Mouse (Mus musculus): Measurements from ENCODE around the gene Snx29. TPM values are rescaled to one million over a fixed set of nuclear protein-coding genes. Genes with fewer than 3 reads are reported as not detected.
"Not testable (repeated sequence)": the region's sequence is repeated elsewhere in the genome, so short reads cannot be mapped to it uniquely, and the experiment has no call there.

The Snx29 gene
- total and polyA plus RNA-seq, 2 experiments from 2014 or later = 8.2 to 18.7 TPM

- not testable (repeated sequence) for H3K4me3 ChIP-seq (ENCODE audit: low read length); H3K27ac ChIP-seq; H3K27me3 ChIP-seq (ENCODE audit: insufficient read depth, low read length); H3K4me2 ChIP-seq (ENCODE audit: low read depth, low read length); H3K9me3 ChIP-seq (ENCODE audit: low read length); ATAC-seq; H3K36me3 ChIP-seq (ENCODE audit: insufficient read depth, low read length); H3K9ac ChIP-seq (replicated peaks; ENCODE audit: low read length); H3K4me1 ChIP-seq (ENCODE audit: insufficient read depth, low read length)
- DNase-seq (ENCODE audit: low spot score) = peak; percentile 7
- 47% methylated on average over 1 of the region's 1 CpGs for WGBS
- TF ChIP-seq CTCF (IDR thresholded peaks at IDR 0.05; ENCODE audit: low read depth) = peak; percentile 34
Measured at GRCm38 (mm10) chr16:11297700-11298099, 25.0 kb upstream of the Snx29 start.

- no peak overlapping the region for H3K4me3 ChIP-seq (ENCODE audit: low read length)
- no peaks in the 10 kb centered on the region for H3K4me1 ChIP-seq (ENCODE audit: insufficient read depth, low read length)
- H3K9me3 ChIP-seq (ENCODE audit: low read length) = no peaks in the 10 kb centered on the region
- no peak overlapping the region for H3K4me2 ChIP-seq (ENCODE audit: low read depth, low read length)
- DNase-seq (ENCODE audit: low spot score) (no peak), ATAC-seq (no peak)
- no peaks in the 10 kb centered on the region for H3K27me3 ChIP-seq (ENCODE audit: insufficient read depth, low read length)
- no peak overlapping the region for H3K27ac ChIP-seq
- no peak for TF ChIP-seq CTCF (IDR thresholded peaks at IDR 0.05; ENCODE audit: low read depth)
- no peak overlapping the region for H3K9ac ChIP-seq (replicated peaks; ENCODE audit: low read length)
- no peaks in the 10 kb centered on the region for H3K36me3 ChIP-seq (ENCODE audit: insufficient read depth, low read length)
Measured at GRCm38 (mm10) chr16:11303741-11304140, 19.0 kb upstream of the Snx29 start.

- Histone ChIP-seq H3K27me3 (ENCODE audit: insufficient read depth, low read length) (no peaks in the 10 kb centered on the region), H3K4me3 (ENCODE audit: low read length) (no peak overlapping the region), H3K9me3 (ENCODE audit: low read length) (no peaks in the 10 kb centered on the region), H3K4me2 (ENCODE audit: low read depth, low read length) (no peak overlapping the region), H3K27ac (no peak overlapping the region), H3K36me3 (ENCODE audit: insufficient read depth, low read length) (no peaks in the 10 kb centered on the region), H3K4me1 (ENCODE audit: insufficient read depth, low read length) (no peaks in the 10 kb centered on the region), H3K9ac (replicated peaks; ENCODE audit: low read length) (no peak overlapping the region)
- 84% methylated on average over 2 of the region's 2 CpGs for WGBS
- ATAC-seq (no peak), DNase-seq (ENCODE audit: low spot score) (no peak)
- no peak for TF ChIP-seq CTCF (IDR thresholded peaks at IDR 0.05; ENCODE audit: low read depth)
Measured at GRCm38 (mm10) chr16:11305531-11305930, 17.2 kb upstream of the Snx29 start.

- Histone ChIP-seq H3K36me3 (ENCODE audit: insufficient read depth, low read length) (no peaks in the 10 kb centered on the region), H3K9me3 (ENCODE audit: low read length) (no peaks in the 10 kb centered on the region), H3K9ac (replicated peaks; ENCODE audit: low read length) (no peak within 1 kb of the TSS), H3K27me3 (ENCODE audit: insufficient read depth, low read length) (no peaks in the 10 kb centered on the region), H3K4me3 (ENCODE audit: low read length) (no peak within 1 kb of the TSS), H3K27ac (no peak within 1 kb of the TSS), H3K4me2 (ENCODE audit: low read depth, low read length) (no peak within 1 kb of the TSS), H3K4me1 (ENCODE audit: insufficient read depth, low read length) (no peaks in the 10 kb centered on the region)
- no peak for TF ChIP-seq CTCF (IDR thresholded peaks at IDR 0.05; ENCODE audit: low read depth)
- ATAC-seq (no peak), DNase-seq (ENCODE audit: low spot score) (no peak)
- 75% methylated on average over 7 of the region's 7 CpGs for WGBS
Measured at GRCm38 (mm10) chr16:11313512-11313911, 9.2 kb upstream of the Snx29 start, which contains the start of gene Tnfrsf17. Gene Tnfrsf17 (plus strand): TSS chr16:11313812.

GRCm38 (mm10) chr16:11315786-11316320, 6.9 kb upstream of the Snx29 start:
- TF ChIP-seq CTCF (IDR thresholded peaks at IDR 0.05; ENCODE audit: low read depth) = no peak
- Histone ChIP-seq H3K9ac (replicated peaks; ENCODE audit: low read length) (no peak overlapping the region), H3K9me3 (ENCODE audit: low read length) (no peaks in the 10 kb centered on the region), H3K4me3 (ENCODE audit: low read length) (no peak overlapping the region), H3K36me3 (ENCODE audit: insufficient read depth, low read length) (no peaks in the 10 kb centered on the region), H3K4me1 (ENCODE audit: insufficient read depth, low read length) (no peaks in the 10 kb centered on the region), H3K27me3 (ENCODE audit: insufficient read depth, low read length) (no peaks in the 10 kb centered on the region), H3K4me2 (ENCODE audit: low read depth, low read length) (no peak overlapping the region), H3K27ac (no peak overlapping the region)
- DNase-seq (ENCODE audit: low spot score) (no peak), ATAC-seq (no peak)
- WGBS = 80% methylated on average over 5 of the region's 5 CpGs

- 73% methylated on average over 5 of the region's 5 CpGs for WGBS
- ATAC-seq = no peak
Measured at GRCm38 (mm10) chr16:11316748-11317147, 6.0 kb upstream of the Snx29 start.

GRCm38 (mm10) chr16:11317324-11317723, 5.4 kb upstream of the Snx29 start:
- Histone ChIP-seq H3K36me3 (ENCODE audit: insufficient read depth, low read length) (no peaks in the 10 kb centered on the region), H3K9me3 (ENCODE audit: low read length) (no peaks in the 10 kb centered on the region), H3K4me1 (ENCODE audit: insufficient read depth, low read length) (peaks cover 1% of the 10 kb centered on the region), H3K9ac (replicated peaks; ENCODE audit: low read length) (no peak overlapping the region), H3K27ac (no peak overlapping the region), H3K4me2 (ENCODE audit: low read depth, low read length) (no peak overlapping the region), H3K27me3 (ENCODE audit: insufficient read depth, low read length) (no peaks in the 10 kb centered on the region), H3K4me3 (ENCODE audit: low read length) (no peak overlapping the region)
- DNase-seq (ENCODE audit: low spot score) (no peak), ATAC-seq (no peak)
- 72% methylated on average over 6 of the region's 6 CpGs for WGBS
- TF ChIP-seq CTCF (IDR thresholded peaks at IDR 0.05; ENCODE audit: low read depth) = no peak

More at GRCm38 (mm10) chr16:11316748-11317147, 6.0 kb upstream of the Snx29 start:
- TF ChIP-seq CTCF (IDR thresholded peaks at IDR 0.05; ENCODE audit: low read depth) = peak; percentile 44
- Histone ChIP-seq H3K4me2 (ENCODE audit: low read depth, low read length) (no peak overlapping the region), H3K9me3 (ENCODE audit: low read length) (no peaks in the 10 kb centered on the region), H3K27ac (no peak overlapping the region), H3K9ac (replicated peaks; ENCODE audit: low read length) (no peak overlapping the region), H3K4me3 (ENCODE audit: low read length) (no peak overlapping the region), H3K4me1 (ENCODE audit: insufficient read depth, low read length) (no peaks in the 10 kb centered on the region), H3K36me3 (ENCODE audit: insufficient read depth, low read length) (no peaks in the 10 kb centered on the region), H3K27me3 (ENCODE audit: insufficient read depth, low read length) (no peaks in the 10 kb centered on the region)
- DNase-seq (ENCODE audit: low spot score) = no peak
